Comparison of ENCODE assay signal across 9 mouse cellular contexts in genomic region chr3:122316621-122317020, GRCm38 (mm10). TPM values are rescaled to one million over a fixed set of nuclear protein-coding genes. Genes with fewer than 3 reads are reported as not detected.
DNase-seq lines count a peak whose midpoint lies in the region; ATAC-seq lines count a peak whose summit lies in the region.
"Had no signal": no experiment of that assay in that cellular context is flagged by ENCODE, and none has a peak within 500 bp of the region (broad histone marks: within the 10 kb centered on the region; RNA-seq: fewer than 3 reads in every experiment).

No protein-coding gene starts in this region.

- WGBS in heart, embryonic 16.5 days: 14% methylated on average over 11 of the region's 11 CpGs
- WGBS in embryonic facial prominence, embryonic 12.5 days: 8% methylated on average over 11 of the region's 11 CpGs
- 12% methylated on average over 11 of the region's 11 CpGs for WGBS in hindbrain, embryonic 16.5 days
- 12% methylated on average over 11 of the region's 11 CpGs for WGBS in midbrain, embryonic 14.5 days

- no peak overlapping the region for H3K9ac ChIP-seq in heart, embryonic 16.5 days (ENCODE audit: low read length)
- no peak overlapping the region for H3K9ac ChIP-seq in embryonic facial prominence, embryonic 12.5 days
- H3K9ac ChIP-seq in hindbrain, embryonic 16.5 days (ENCODE audit: low read depth, low read length): peak overlapping the region; percentile 31; the same call in 1 of the 2 replicates
- H3K9ac ChIP-seq in midbrain, embryonic 14.5 days (replicated peaks; ENCODE audit: low read length): peak overlapping the region; percentile 14; the same call in 1 of the 2 replicates

- H3K4me1 ChIP-seq in heart, embryonic 16.5 days (ENCODE audit: control insufficient read depth, insufficient read depth, low read length): 0 out of 2 replicates have a peak, but pooled peaks cover 2% of the 10 kb centered on the region
- peaks cover 4% of the 10 kb centered on the region for H3K4me1 ChIP-seq in embryonic facial prominence, embryonic 12.5 days
- peaks cover 2% of the 10 kb centered on the region for H3K4me1 ChIP-seq in hindbrain, embryonic 16.5 days (ENCODE audit: control insufficient read depth, insufficient read depth, low read depth, low read length)
- H3K4me1 ChIP-seq in midbrain, embryonic 14.5 days (ENCODE audit: control insufficient read depth, insufficient read depth, low read length): 0 out of 2 replicates have a peak, but pooled peaks cover 6% of the 10 kb centered on the region

- H3K27me3 ChIP-seq in heart, embryonic 16.5 days (ENCODE audit: control insufficient read depth, insufficient read depth, low read length): peaks cover 42% of the 10 kb centered on the region
- 0 out of 2 replicates have a peak, but pooled peaks cover 3% of the 10 kb centered on the region for H3K27me3 ChIP-seq in embryonic facial prominence, embryonic 12.5 days
- H3K27me3 ChIP-seq in hindbrain, embryonic 16.5 days (replicated peaks; ENCODE audit: control insufficient read depth, insufficient read depth, low read length): no peaks in the 10 kb centered on the region
- H3K27me3 ChIP-seq in midbrain, embryonic 14.5 days (ENCODE audit: control insufficient read depth, insufficient read depth, low read length): no peaks in the 10 kb centered on the region

- H3K4me3 ChIP-seq in heart, embryonic 16.5 days (ENCODE audit: low read length): peak overlapping the region; percentile 26; the same call in 1 of the 2 replicates
- H3K4me3 ChIP-seq in embryonic facial prominence, embryonic 12.5 days: no peak overlapping the region
- no peak overlapping the region; the same call in 1 of the 2 replicates for H3K4me3 ChIP-seq in hindbrain, embryonic 16.5 days (ENCODE audit: low read length)
- H3K4me3 ChIP-seq in midbrain, embryonic 14.5 days (replicated peaks; ENCODE audit: low read depth, low read length): no peak overlapping the region

- no peak overlapping the region for H3K27ac ChIP-seq in heart, embryonic 16.5 days (ENCODE audit: low read length)
- no peak overlapping the region for H3K27ac ChIP-seq in embryonic facial prominence, embryonic 12.5 days
- no peak overlapping the region for H3K27ac ChIP-seq in hindbrain, embryonic 16.5 days (ENCODE audit: low read depth, low read length)
- no peak overlapping the region for H3K27ac ChIP-seq in midbrain, embryonic 14.5 days (replicated peaks; ENCODE audit: low read depth, low read length)

- peak; percentile 11; the same call in 1 of the 2 replicates for ATAC-seq in heart, embryonic 16.5 days (replicated peaks; ENCODE audit: extremely low read depth, insufficient read depth, low FRiP score)
- ATAC-seq in embryonic facial prominence, embryonic 12.5 days (ENCODE audit: insufficient number of reproducible peaks, insufficient read depth, low FRiP score, low TSS enrichment): no peak
- peak; percentile 61; the same call in 1 of the 2 replicates for ATAC-seq in hindbrain, embryonic 16.5 days
- no peak for ATAC-seq in midbrain, embryonic 14.5 days (ENCODE audit: low FRiP score, low TSS enrichment)

- no peaks in the 10 kb centered on the region for H3K9me3 ChIP-seq in heart, embryonic 16.5 days (replicated peaks; ENCODE audit: control insufficient read depth, low read length)
- H3K9me3 ChIP-seq in embryonic facial prominence, embryonic 12.5 days: no peaks in the 10 kb centered on the region
- H3K9me3 ChIP-seq in hindbrain, embryonic 16.5 days (ENCODE audit: control insufficient read depth, low read length): no peaks in the 10 kb centered on the region
- no peaks in the 10 kb centered on the region for H3K9me3 ChIP-seq in midbrain, embryonic 14.5 days (ENCODE audit: control insufficient read depth, low read length)

- no peak for DNase-seq in heart, postnatal 10 days
- DNase-seq in midbrain, embryonic 14.5 days: peak; percentile 46
- no peak for DNase-seq in spleen, adult 18-20 months
- no peak for DNase-seq in left cerebral cortex, postnatal 14 days (ENCODE audit: low spot score in 2 of 2)
- no peak for DNase-seq in left cerebral cortex, adult 8-10 months (ENCODE audit: low spot score in 2 of 2)
- DNase-seq: heart, postnatal 4 days had no signal

- no peaks in the 10 kb centered on the region for H3K36me3 ChIP-seq in heart, embryonic 16.5 days (ENCODE audit: control insufficient read depth, insufficient read depth)
- no peaks in the 10 kb centered on the region for H3K36me3 ChIP-seq in embryonic facial prominence, embryonic 12.5 days
- no peaks in the 10 kb centered on the region for H3K36me3 ChIP-seq in hindbrain, embryonic 16.5 days (ENCODE audit: control insufficient read depth, insufficient read depth, low read length)
- H3K36me3 ChIP-seq in midbrain, embryonic 14.5 days (ENCODE audit: control insufficient read depth, insufficient read depth, low read length): no peaks in the 10 kb centered on the region

- H3K4me2 ChIP-seq in heart, embryonic 16.5 days (ENCODE audit: low read depth, low read length): peak overlapping the region; percentile 45
- peak overlapping the region; percentile 19 for H3K4me2 ChIP-seq in embryonic facial prominence, embryonic 12.5 days (replicated peaks)
- H3K4me2 ChIP-seq in hindbrain, embryonic 16.5 days (ENCODE audit: low read length): peak overlapping the region; percentile 45
- H3K4me2 ChIP-seq in midbrain, embryonic 14.5 days (ENCODE audit: low read length): peak overlapping the region; percentile 35; the same call in 1 of the 2 replicates

- intact Hi-C loops in heart, postnatal 10 days (cut with DNase I): no loop called here
- intact Hi-C loops in left cerebral cortex, postnatal 14 days (cut with DNase I): loop anchor here (10.0 kb wide), 1 partner anchor 468 kb away; no protein-coding TSS in a partner anchor

RNA-seq across cellular contexts. Expression of gene Bcar3, which starts 22.7 kb away (rescaled TPM):
- 4.2 and 4.5 TPM in 2 replicates for polyA plus RNA-seq in heart, embryonic 16.5 days (2015; fragmentation: Nextera tagmentation; extraction: Ambion mirVana)
- total RNA-seq in heart, postnatal 10 days (2021): 10 to 100 TPM in 1 of 2 experiments, 1 to 10 TPM in 1; 9.3 to 10.0 TPM
- 8.9 and 11.2 TPM in 2 replicates for polyA plus RNA-seq in embryonic facial prominence, embryonic 12.5 days (2016; fragmentation: Nextera tagmentation; extraction: Ambion mirVana)
- polyA plus RNA-seq in hindbrain, embryonic 16.5 days (2015; fragmentation: Nextera tagmentation; extraction: Ambion mirVana): 6.8 and 7.1 TPM in 2 replicates
- polyA plus RNA-seq in midbrain, embryonic 14.5 days (2014; fragmentation: Nextera tagmentation; extraction: Ambion mirVana): 6.3 and 6.4 TPM in 2 replicates
- 10 to 100 TPM; 15.1 to 16.2 TPM for total RNA-seq in left cerebral cortex, postnatal 14 days (2021)
- 10 to 100 TPM; 13.1 to 18.8 (median 16.8) TPM for total RNA-seq in left cerebral cortex, adult 8-10 months (2022)

RNA-seq across cellular contexts. Expression of gene Dnttip2, which starts 42.4 kb away (rescaled TPM):
- 37.8 and 42.4 TPM in 2 replicates for polyA plus RNA-seq in heart, embryonic 16.5 days (2015; fragmentation: Nextera tagmentation; extraction: Ambion mirVana)
- total RNA-seq in heart, postnatal 10 days (2021): 10 to 100 TPM; 25.3 to 30.9 TPM
- 77.1 and 82.2 TPM in 2 replicates for polyA plus RNA-seq in embryonic facial prominence, embryonic 12.5 days (2016; fragmentation: Nextera tagmentation; extraction: Ambion mirVana)
- 39.8 and 41.7 TPM in 2 replicates for polyA plus RNA-seq in hindbrain, embryonic 16.5 days (2015; fragmentation: Nextera tagmentation; extraction: Ambion mirVana)
- polyA plus RNA-seq in midbrain, embryonic 14.5 days (2014; fragmentation: Nextera tagmentation; extraction: Ambion mirVana): 48.5 and 57.6 TPM in 2 replicates
- 10 to 100 TPM; 23.0 to 27.4 TPM for total RNA-seq in left cerebral cortex, postnatal 14 days (2021)
- total RNA-seq in left cerebral cortex, adult 8-10 months (2022): 10 to 100 TPM; 30.0 to 36.1 (median 30.8) TPM

Comparison
In these comparisons a context has a peak if more than half of its experiments do, and no peak if none do; other contexts are left out.
1. ATAC-seq: peak in heart, embryonic 16.5 days (single experiment) and hindbrain, embryonic 16.5 days (single experiment); none in embryonic facial prominence, embryonic 12.5 days (single experiment) and midbrain, embryonic 14.5 days (single experiment).
2. H3K9ac ChIP-seq: peak in hindbrain, embryonic 16.5 days (single experiment) and midbrain, embryonic 14.5 days (single experiment); none in heart, embryonic 16.5 days (single experiment) and embryonic facial prominence, embryonic 12.5 days (single experiment).
3. Peak in every context shown above with its lines, with median percentiles within 50 percentile points of each other: H3K4me2 ChIP-seq.